Mouse (Mus musculus): ENCODE data around the gene Ptger4.

Ptger4 gene

GRCm38 (mm10) chr15:5165121-5165773 is 78.7 kb downstream of the Ptger4 start:
- no peak for DNase-seq (ENCODE audit: low spot score)

- DNase-seq (ENCODE audit: low spot score), result no peak
Observed at GRCm38 (mm10) chr15:5158827-5159226, 85.2 kb downstream of the Ptger4 start.

GRCm38 (mm10) chr15:5157386-5157785 is 86.6 kb downstream of the Ptger4 start:
- DNase-seq (ENCODE audit: low spot score), result no peak
